Mouse (Mus musculus): Measurements from ENCODE around the gene Rab26.

Rab26 gene

DNA sequence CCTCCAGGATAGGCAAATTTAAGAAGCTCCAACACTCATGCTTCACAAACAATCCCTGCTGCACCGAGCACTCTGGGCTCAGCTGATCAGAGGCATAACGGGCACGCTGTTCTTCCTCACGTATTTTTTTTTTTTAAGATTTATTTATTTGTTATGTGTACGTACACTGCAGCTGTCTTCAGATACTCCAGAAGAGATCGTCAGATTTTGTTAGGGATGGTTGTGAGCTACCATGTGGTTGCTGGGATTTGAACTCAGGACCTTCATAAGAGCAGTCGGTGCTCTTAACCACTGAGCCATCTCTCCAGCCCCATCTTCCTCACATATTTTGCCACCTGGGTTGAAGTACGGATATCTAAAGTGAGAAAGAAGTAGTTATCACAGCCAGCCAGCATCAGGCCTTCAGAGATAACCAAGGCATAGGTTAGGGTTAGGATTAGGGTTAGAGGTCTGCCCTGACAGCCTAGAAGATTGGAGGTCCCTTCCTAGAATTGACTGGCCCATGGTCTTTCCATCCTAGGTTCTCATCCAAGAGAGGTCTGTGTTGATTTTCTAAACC, at the start of gene Rab26:
Rab26 (minus strand) TSS at position 51 of the 559 bp plus-strand sequence.
- DNase-seq (ENCODE audit: low read depth): no peak

GRCm38 (mm10) chr17:24580287-24580686, 46.3 kb upstream of the Rab26 start:
- no peak for DNase-seq (ENCODE audit: low read depth)

- DNase-seq (ENCODE audit: low read depth): no peak
These were observed 45.5 kb upstream of the Rab26 start for GRCm38 (mm10) chr17:24579532-24579931.

- no peak for DNase-seq (ENCODE audit: low read depth)
These were observed 39.8 kb upstream of the Rab26 start for GRCm38 (mm10) chr17:24573811-24574210.

GRCm38 (mm10) chr17:24572651-24573245, 38.7 kb upstream of the Rab26 start:
- DNase-seq (ENCODE audit: low read depth): no peak

GRCm38 (mm10) chr17:24569837-24570236, 35.8 kb upstream of the Rab26 start:
- DNase-seq (ENCODE audit: low read depth): no peak

DNA sequence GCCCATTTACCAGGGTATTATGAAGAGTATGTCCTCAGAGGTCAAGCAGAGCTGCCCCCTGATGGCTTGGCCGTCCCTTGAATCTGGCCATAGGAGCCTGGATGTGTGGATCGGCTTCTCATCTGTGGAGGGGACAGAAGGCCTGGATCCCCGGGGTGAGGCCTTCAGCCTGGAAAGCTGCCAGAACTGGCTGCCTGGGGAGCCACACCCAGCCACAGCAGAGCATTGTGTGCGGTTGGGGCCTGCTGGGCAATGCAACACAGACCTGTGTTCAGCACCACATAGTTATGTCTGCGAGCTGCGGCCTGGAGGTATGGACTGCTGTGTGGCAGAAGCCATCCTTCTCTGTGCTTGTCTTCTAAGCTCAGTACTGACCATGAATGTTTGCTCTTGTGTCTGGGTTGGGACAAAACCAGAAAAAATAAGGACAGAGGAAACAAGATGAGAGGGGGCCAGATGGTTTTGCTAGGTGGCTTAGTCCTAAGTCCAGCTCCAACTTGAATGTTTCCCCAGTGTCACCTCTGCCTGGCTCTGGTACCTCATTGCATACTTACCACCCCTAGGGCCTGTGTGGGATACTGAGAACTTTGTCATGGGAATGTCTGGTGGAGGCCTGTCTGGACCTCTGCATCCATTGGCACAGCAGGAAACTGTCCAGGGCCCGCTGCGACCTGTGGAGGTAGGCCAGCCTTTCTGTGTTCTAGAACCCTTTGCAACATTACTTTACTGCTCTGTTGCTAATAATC, 33.2 kb upstream of the Rab26 start:
- DNase-seq (ENCODE audit: low read depth): peak; percentile 67

DNA sequence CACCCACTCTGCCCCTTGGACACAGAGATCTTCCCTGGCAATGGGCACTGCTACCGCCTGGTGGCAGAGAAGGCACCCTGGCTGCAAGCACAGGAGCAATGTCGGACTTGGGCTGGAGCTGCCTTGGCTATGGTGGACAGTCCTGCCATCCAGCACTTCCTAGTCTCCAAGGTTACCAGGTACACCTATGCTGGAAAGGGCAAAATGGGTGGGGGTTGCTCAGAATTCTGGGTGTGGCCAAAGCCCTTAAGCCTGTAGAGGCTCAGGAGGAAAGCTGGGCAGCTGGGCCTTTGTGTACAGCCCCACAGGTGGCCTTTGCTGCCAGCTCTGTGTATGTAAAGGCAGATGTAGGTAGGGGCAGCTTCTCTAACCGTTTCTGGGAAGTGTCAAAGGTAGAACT, 31.8 kb upstream of the Rab26 start:
- DNase-seq (ENCODE audit: low read depth): no peak

- DNase-seq (ENCODE audit: low read depth): no peak
These were observed 31.1 kb upstream of the Rab26 start for GRCm38 (mm10) chr17:24565092-24565491.

- DNase-seq (ENCODE audit: low read depth): no peak
These were observed 30.4 kb upstream of the Rab26 start for GRCm38 (mm10) chr17:24564422-24564821.

GRCm38 (mm10) chr17:24563638-24564037, 29.6 kb upstream of the Rab26 start:
- DNase-seq (ENCODE audit: low read depth): no peak

DNA sequence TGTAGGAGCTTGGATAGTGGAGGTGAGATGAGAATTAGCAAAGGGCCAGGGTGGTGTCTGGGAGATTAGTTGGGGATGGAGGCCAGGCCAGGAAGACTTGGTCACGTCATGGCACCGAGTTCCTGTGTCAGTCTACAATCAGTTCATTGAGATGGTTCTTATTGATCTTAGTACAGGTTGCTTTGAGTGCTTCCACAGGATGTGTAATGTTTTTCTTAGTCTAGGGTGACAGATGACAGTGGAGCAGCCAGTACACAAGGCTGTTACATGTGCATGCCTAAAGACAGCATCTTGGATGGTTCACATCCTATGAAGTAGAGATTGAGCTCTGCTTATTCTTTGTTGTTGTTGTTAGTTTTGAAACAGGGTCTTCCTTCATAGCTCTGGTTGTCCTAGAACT, 27.6 kb upstream of the Rab26 start:
- no peak for DNase-seq (ENCODE audit: low read depth)

GRCm38 (mm10) chr17:24560301-24561028, 26.5 kb upstream of the Rab26 start:
- DNase-seq (ENCODE audit: low read depth): peak; percentile 49

DNA sequence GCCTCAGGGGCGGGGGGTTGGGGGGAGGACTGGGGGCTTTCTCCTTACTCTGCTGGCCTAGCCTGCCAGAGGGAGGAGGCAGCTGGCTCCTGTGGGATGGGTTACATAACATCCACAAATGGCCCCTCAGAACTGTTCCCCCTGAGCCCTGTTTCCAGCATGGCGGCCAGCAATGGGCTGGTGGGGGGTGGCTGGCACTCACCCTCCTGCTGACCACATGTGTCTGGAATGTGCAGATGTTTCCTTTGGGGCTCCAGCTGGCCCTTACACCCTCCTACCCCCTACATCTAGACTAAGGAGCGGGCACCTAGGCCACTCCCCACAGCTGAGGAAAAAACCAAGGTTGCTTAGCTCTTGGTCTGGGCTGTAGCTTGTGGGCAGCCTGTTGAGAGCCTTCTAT, 25.1 kb upstream of the Rab26 start:
- peak; percentile 43 for DNase-seq (ENCODE audit: low read depth)

DNA sequence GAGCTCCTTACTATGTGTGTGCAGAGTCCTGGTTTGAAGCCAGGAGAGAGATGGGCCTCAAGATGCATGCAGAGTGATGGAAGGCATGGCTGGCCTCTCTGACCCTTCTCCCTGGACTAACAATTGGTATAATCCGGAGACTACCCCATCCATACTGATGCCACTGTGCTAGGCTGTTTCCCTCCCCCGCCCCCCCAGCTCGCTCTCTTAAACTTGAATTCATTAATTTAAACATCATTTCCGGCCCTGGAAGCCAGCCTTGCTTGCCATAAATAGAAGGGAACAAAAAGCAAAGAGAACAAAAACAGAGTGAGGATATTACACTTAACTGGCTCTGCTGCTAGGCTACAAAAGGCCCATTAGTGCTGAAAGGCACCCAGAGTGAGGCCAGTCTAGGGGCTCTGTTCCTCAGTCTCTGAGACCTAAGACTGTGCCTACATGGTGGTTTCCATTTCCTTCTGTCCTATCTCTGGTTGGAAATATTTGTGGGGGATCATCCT, 24.6 kb upstream of the Rab26 start:
- DNase-seq (ENCODE audit: low read depth): peak; percentile 29

- no peak for DNase-seq (ENCODE audit: low read depth)
These were observed 23.1 kb upstream of the Rab26 start for GRCm38 (mm10) chr17:24557091-24557490.

- DNase-seq (ENCODE audit: low read depth): no peak
These were observed 17.0 kb upstream of the Rab26 start for GRCm38 (mm10) chr17:24551050-24551444.

GRCm38 (mm10) chr17:24550416-24551049, 16.5 kb upstream of the Rab26 start:
- DNase-seq (ENCODE audit: low read depth): peak; percentile 92

- DNase-seq (ENCODE audit: low read depth): peak; percentile 100
These were observed 15.8 kb upstream of the Rab26 start, which contains the start of gene Pkd1 for GRCm38 (mm10) chr17:24549618-24550415. Gene Pkd1 (plus strand): TSS chr17:24549834.

- DNase-seq (ENCODE audit: low read depth): peak; percentile 75
These were observed 15.1 kb upstream of the Rab26 start for GRCm38 (mm10) chr17:24548921-24549617.

DNA sequence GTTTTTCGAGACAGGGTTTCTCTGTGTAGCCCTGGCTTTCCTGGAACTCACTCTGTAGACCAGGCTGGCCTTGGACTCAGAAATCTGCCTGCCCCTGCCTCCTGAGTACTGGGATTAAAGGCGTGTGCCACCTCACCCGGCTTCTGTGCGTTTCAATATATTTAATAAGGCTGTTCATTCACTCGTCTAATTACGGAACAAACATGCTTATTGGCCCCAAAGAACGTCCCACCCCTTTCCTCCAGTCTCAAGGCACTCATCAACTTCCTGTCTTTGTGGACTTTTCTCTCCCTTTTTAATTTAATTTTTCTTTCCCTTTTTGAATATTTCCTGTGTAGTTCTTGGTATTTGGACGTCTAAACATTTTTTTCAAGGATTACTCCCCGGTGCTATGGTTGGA, 14.4 kb upstream of the Rab26 start:
- DNase-seq (ENCODE audit: low read depth): no peak
